Mouse (Mus musculus) gastrocnemius, postnatal 4 days (tissue): ENCODE results near the gene Akain1. TPM values are rescaled to one million over a fixed set of nuclear protein-coding genes. Genes with fewer than 3 reads are reported as not detected.

ENCODE experiments used
- DNase-seq, 2 experiments: peaks; one replicate each; pipeline ENCODE4 v3.0.0; 2021 to 2022; ENCODE audit warnings: low spot score in 2 of 2, mixed read lengths in 2 of 2
- long read RNA-seq, 2 experiments: library from polyadenylated mRNA; stranded (forward); transcript quantifications; one replicate each; pipeline ENCODE4 v2.0.0; 2021
- total RNA-seq, 2 experiments: library from RNA; stranded (reverse); gene quantifications; 2 replicates each; pipeline ENCODE4 v1.2.3; 2021

Akain1 gene
- total RNA-seq: not detected
- long read RNA-seq, experiment 1: 0 reads
- long read RNA-seq, experiment 2: 0 reads

- peak; percentile 67 to 80 for DNase-seq
Observed at GRCm38 (mm10) chr17:69438990-69439491, at the start of gene Akain1. TSS of gene Akain1 (plus strand) at chr17:69439326.

GRCm38 (mm10) chr17:69396147-69397033 lies 42.7 kb upstream of the Akain1 start:
- no peak for DNase-seq

GRCm38 (mm10) chr17:69397163-69397562 lies 42.0 kb upstream of the Akain1 start:
- no peak for DNase-seq

GRCm38 (mm10) chr17:69398092-69398491 lies 41.0 kb upstream of the Akain1 start:
- DNase-seq: no peak

GRCm38 (mm10) chr17:69401146-69401545 lies 38.0 kb upstream of the Akain1 start:
- no peak for DNase-seq

- no peak for DNase-seq
Observed at GRCm38 (mm10) chr17:69416163-69416562, 23.0 kb upstream of the Akain1 start.

GRCm38 (mm10) chr17:69416920-69417661 lies 22.0 kb upstream of the Akain1 start:
- peak; percentile 94 to 97 for DNase-seq

- DNase-seq: no peak
Observed at GRCm38 (mm10) chr17:69417724-69418373, 21.3 kb upstream of the Akain1 start.

- DNase-seq: no peak
Observed at GRCm38 (mm10) chr17:69421592-69421991, 17.5 kb upstream of the Akain1 start.

GRCm38 (mm10) chr17:69437836-69438235 lies 1.3 kb upstream of the Akain1 start:
- no peak for DNase-seq

- DNase-seq: no peak
Observed at GRCm38 (mm10) chr17:69438486-69438885, 640 bp upstream of the Akain1 start.

GRCm38 (mm10) chr17:69439571-69440480 lies 700 bp downstream of the Akain1 start:
- DNase-seq: peak; percentile 15 to 21

GRCm38 (mm10) chr17:69441041-69441440 lies 1.9 kb downstream of the Akain1 start:
- DNase-seq: no peak

- DNase-seq: no peak
Observed at GRCm38 (mm10) chr17:69448679-69449078, 9.6 kb downstream of the Akain1 start.

GRCm38 (mm10) chr17:69461680-69462079 lies 22.6 kb downstream of the Akain1 start:
- DNase-seq: no peak

GRCm38 (mm10) chr17:69463037-69463436 lies 23.9 kb downstream of the Akain1 start:
- DNase-seq: no peak

GRCm38 (mm10) chr17:69471171-69471570 lies 32.0 kb downstream of the Akain1 start:
- no peak for DNase-seq

GRCm38 (mm10) chr17:69472401-69472800 lies 33.3 kb downstream of the Akain1 start:
- no peak for DNase-seq

GRCm38 (mm10) chr17:69474084-69474483 lies 35.0 kb downstream of the Akain1 start:
- DNase-seq: no peak

- DNase-seq: peak; percentile 65 to 71
Observed at GRCm38 (mm10) chr17:69475423-69475822, 36.3 kb downstream of the Akain1 start.
